Mouse (Mus musculus) MEL (cell line): ENCODE measurements around the gene Plekhg6. TPM values are rescaled to one million over a fixed set of nuclear protein-coding genes. Genes with fewer than 3 reads are reported as not detected.

Source experiments
- DNase-seq: peaks from one replicate; pipeline ENCODE4 v3.0.0; 2011; ENCODE audit warnings: low read depth, low spot score
- H3K27ac ChIP-seq: 2 replicates; pipeline ENCODE4 v1.5.1; 2012; ENCODE audit warnings: low read depth, mild to moderate bottlenecking, control low read depth, low read length, moderate library complexity; ENCODE audit not compliant: control insufficient read depth
- H3K27me3 ChIP-seq, 2 experiments: fragments of 150-350 bp in 1 of 2; sonication (generic) in 1 of 2; 2 replicates each; pipeline ENCODE4 v1.6.1; 2012; ENCODE audit warnings: low read length in 2 of 2, mild to moderate bottlenecking in 2 of 2, improper control_type of control experiment in 1 of 2, moderate library complexity in 1 of 2; ENCODE audit not compliant: insufficient read depth in 2 of 2, control insufficient read depth in 1 of 2
- H3K36me3 ChIP-seq, 2 experiments: 2 replicates each; pipeline ENCODE4 v1.6.1; 2012 to 2014; ENCODE audit warnings: low read length in 2 of 2, improper control_type of control experiment in 1 of 2, inconsistent platforms in 1 of 2, mild to moderate bottlenecking in 1 of 2; ENCODE audit not compliant: insufficient read depth in 2 of 2, control insufficient read depth in 1 of 2
- H3K4me1 ChIP-seq, 2 experiments: fragments of 150-350 bp in 1 of 2; sonication (generic) in 1 of 2; 2 replicates each; pipeline ENCODE4 v1.6.1; 2012; ENCODE audit warnings: low read length in 2 of 2, improper control_type of control experiment in 1 of 2, mild to moderate bottlenecking in 1 of 2; ENCODE audit not compliant: insufficient read depth in 2 of 2, control insufficient read depth in 1 of 2
- H3K4me3 ChIP-seq, 2 experiments: fragments of 150-350 bp in 1 of 2; sonication (generic) in 1 of 2; 2 replicates each; pipeline ENCODE4 v1.5.1; 2012; ENCODE audit warnings: low read depth in 2 of 2, low read length in 2 of 2, mild to moderate bottlenecking in 2 of 2, moderate library complexity in 2 of 2, control low read depth in 1 of 2, improper control_type of control experiment in 1 of 2; ENCODE audit not compliant: control insufficient read depth in 1 of 2, insufficient read depth in 1 of 2
- H3K79me2 ChIP-seq: 2 replicates; pipeline ENCODE4 v1.6.1; 2012; ENCODE audit warnings: mild to moderate bottlenecking, low read length, moderate library complexity; ENCODE audit not compliant: control insufficient read depth, poor library complexity, insufficient read depth
- H3K9ac ChIP-seq: 2 replicates; pipeline ENCODE4 v1.6.1; 2012; ENCODE audit warnings: low read depth, mild to moderate bottlenecking, control low read depth, low read length, moderate library complexity; ENCODE audit not compliant: control insufficient read depth, poor library complexity, severe bottlenecking
- H3K9me3 ChIP-seq: fragments of 150-350 bp; sonication (generic); replicated peaks from 2 replicates; pipeline ENCODE4 v1.6.1; 2012; ENCODE audit warnings: mild to moderate bottlenecking, low read length, improper control_type of control experiment, moderate library complexity; ENCODE audit not compliant: insufficient read depth
- BHLHE40 ChIP-seq: IDR thresholded peaks from 2 replicates; pipeline ENCODE4 v1.6.1; 2012; ENCODE audit warnings: low read depth, mild to moderate bottlenecking, inconsistent platforms, low read length, improper control_type of control experiment, borderline replicate concordance
- CHD2 ChIP-seq: IDR thresholded peaks from 2 replicates; pipeline ENCODE4 v1.6.1; 2011; ENCODE audit warnings: low read length, improper control_type of control experiment
- E2F4 ChIP-seq: IDR thresholded peaks from 2 replicates; pipeline ENCODE4 v1.6.1; 2011; ENCODE audit warnings: low read depth, low read length, improper control_type of control experiment, borderline replicate concordance
- EP300 ChIP-seq, 2 experiments: IDR thresholded peaks; 2 replicates each; pipeline ENCODE4 v1.6.1; 2011; ENCODE audit warnings: improper control_type of control experiment in 2 of 2, low read length in 2 of 2, low read depth in 1 of 2, mild to moderate bottlenecking in 1 of 2
- KAT2A ChIP-seq: conservative IDR thresholded peaks from 2 replicates; pipeline ENCODE4 v1.6.1; 2012; ENCODE audit warnings: low read depth, low read length, improper control_type of control experiment, inconsistent platforms
- MAX ChIP-seq: IDR thresholded peaks from 2 replicates; pipeline ENCODE4 v1.6.1; 2011; ENCODE audit warnings: low read length, improper control_type of control experiment
- MXI1 ChIP-seq: IDR thresholded peaks from 2 replicates; pipeline ENCODE4 v1.6.1; 2011; ENCODE audit warnings: mild to moderate bottlenecking, low read depth, low read length, improper control_type of control experiment
- MYB ChIP-seq: IDR thresholded peaks from 2 replicates; pipeline ENCODE4 v1.6.1; 2011; ENCODE audit warnings: mild to moderate bottlenecking, low read depth, low read length, improper control_type of control experiment
- POLR2A ChIP-seq, 2 experiments: IDR thresholded peaks; 2 replicates each; pipeline ENCODE4 v1.6.1; 2011 to 2012; ENCODE audit warnings: low read length in 2 of 2, mild to moderate bottlenecking in 2 of 2, control low read depth in 1 of 2, improper control_type of control experiment in 1 of 2, low read depth in 1 of 2, moderate library complexity in 1 of 2; ENCODE audit not compliant: control insufficient read depth in 1 of 2, insufficient read depth in 1 of 2, poor library complexity in 1 of 2
- POLR2AphosphoS5 ChIP-seq: IDR thresholded peaks from 2 replicates; pipeline ENCODE4 v1.6.1; 2012; ENCODE audit warnings: low read depth, borderline replicate concordance, mild to moderate bottlenecking, inconsistent platforms, low read length, moderate library complexity, mixed read lengths
- RCOR1 ChIP-seq: IDR thresholded peaks from 2 replicates; pipeline ENCODE4 v1.6.1; 2012; ENCODE audit warnings: low read depth, mild to moderate bottlenecking, inconsistent platforms, low read length, improper control_type of control experiment
- SMC3 ChIP-seq: IDR thresholded peaks from 2 replicates; pipeline ENCODE4 v1.6.1; 2011; ENCODE audit warnings: low read depth, low read length, improper control_type of control experiment
- TBP ChIP-seq: IDR thresholded peaks from 2 replicates; pipeline ENCODE4 v1.8.0; 2011; ENCODE audit warnings: low read depth, low read length, improper control_type of control experiment
- TCF12 ChIP-seq: IDR thresholded peaks from 2 replicates; pipeline ENCODE4 v1.6.1; 2014; ENCODE audit warnings: low read depth, mild to moderate bottlenecking, inconsistent platforms, low read length, improper control_type of control experiment, moderate library complexity
- USF2 ChIP-seq, 2 experiments: IDR thresholded peaks; 2 replicates each; pipeline ENCODE4 v1.6.1; 2011 to 2012; ENCODE audit warnings: improper control_type of control experiment in 2 of 2, low read length in 2 of 2, borderline replicate concordance in 1 of 2, inconsistent platforms in 1 of 2, low read depth in 1 of 2, mild to moderate bottlenecking in 1 of 2; ENCODE audit not compliant: insufficient read depth in 1 of 2
- ZC3H11A ChIP-seq: IDR thresholded peaks from 2 replicates; pipeline ENCODE4 v1.6.1; 2012; ENCODE audit warnings: low read depth, mild to moderate bottlenecking, inconsistent platforms, low read length, improper control_type of control experiment
- ZKSCAN1 ChIP-seq: IDR thresholded peaks from 2 replicates; pipeline ENCODE4 v1.6.1; 2012; ENCODE audit warnings: low read depth, mild to moderate bottlenecking, inconsistent platforms, low read length, improper control_type of control experiment, moderate library complexity
- ZNF384 ChIP-seq: IDR thresholded peaks from 2 replicates; pipeline ENCODE4 v1.6.1; 2012; ENCODE audit warnings: low read depth, mild to moderate bottlenecking, inconsistent platforms, low read length, improper control_type of control experiment
- polyA plus RNA-seq, 2 experiments: library from polyadenylated mRNA; stranded (reverse) in 1 of 2; unstranded in 1 of 2; fragments of >175 nt in 1 of 2; fragments of >200 nt in 1 of 2; gene quantifications; 2 replicates each; pipeline versions ENCODE4 v1.2.1 to v1.2.4; 2012; ENCODE audit warnings: low replicate concordance in 2 of 2, low read depth in 1 of 2; ENCODE audit not compliant: insufficient read length in 2 of 2, insufficient read depth in 1 of 2, missing spikeins in 1 of 2
- total RNA-seq: library from RNA; depleted of rRNA; stranded (reverse); fragments of 300-350 nt; gene quantifications from 2 replicates; pipeline ENCODE4 v1.2.3, GENCODE M21; 2012

Plekhg6 gene
- total and polyA plus RNA-seq, 3 experiments = 0.13 TPM; not detected in 2

- TF ChIP-seq BHLHE40 = no peak
- no peak; the same call in none of the 2 replicates for TF ChIP-seq TBP
Measured at GRCm38 (mm10) chr6:125349575-125350230, 30.9 kb downstream of the Plekhg6 start (continued).

DNA sequence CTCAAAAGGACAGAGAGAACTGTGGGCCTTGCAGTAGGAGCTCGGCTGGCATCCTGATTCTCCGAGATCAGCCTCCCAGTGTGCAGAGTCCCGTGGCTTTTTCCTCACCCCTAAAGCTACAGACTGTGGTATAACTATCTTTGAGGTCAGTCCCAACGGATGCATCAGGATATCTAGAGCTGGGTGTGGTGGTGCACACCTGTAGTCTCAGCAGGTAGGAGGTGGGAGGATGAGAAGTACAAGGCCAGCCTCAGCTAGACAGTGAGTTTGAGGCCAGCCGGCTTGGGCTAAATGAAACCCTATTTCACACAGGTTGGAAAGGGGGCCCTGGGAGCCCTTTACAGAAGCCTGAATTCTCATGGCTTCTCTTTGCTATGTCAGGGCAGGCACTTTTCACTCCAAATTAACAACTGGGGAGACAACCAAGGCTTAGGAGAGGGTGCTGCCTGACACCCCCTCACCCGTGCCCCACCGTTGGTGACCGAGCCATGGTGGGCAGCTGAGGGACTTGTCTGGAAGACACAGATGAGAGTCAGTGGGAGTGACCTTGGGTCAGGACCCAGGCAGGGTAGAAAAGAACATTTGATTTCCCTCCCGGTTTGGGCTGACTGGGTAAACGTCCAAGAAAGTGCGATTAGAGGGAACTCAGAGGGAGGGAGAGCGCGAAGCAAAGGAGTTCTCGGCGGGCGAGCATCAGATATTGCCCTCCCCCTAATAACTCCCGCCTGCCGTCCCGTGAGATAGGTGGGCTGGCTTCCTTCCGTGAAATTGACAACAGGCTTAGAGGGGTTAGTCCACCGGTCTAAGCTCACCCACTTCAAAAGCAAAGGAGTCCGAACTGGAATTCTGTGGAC lies 31.6 kb downstream of the Plekhg6 start, which contains the start of gene Tnfrsf1a:
Gene Tnfrsf1a (plus strand): TSS at position 642 of the 854 bp plus-strand sequence.
- Histone ChIP-seq H3K9me3 (no peaks in the 10 kb centered on the region), H3K79me2 (peaks cover 25% of the 10 kb centered on the region), H3K4me3 (peak within 1 kb of the TSS; percentile 81 to 93), H3K9ac (peak within 1 kb of the TSS; percentile 87), H3K4me1 (peaks cover 11 to 50% of the 10 kb centered on the region in 2 experiments), H3K27ac (peak within 1 kb of the TSS; percentile 75), H3K27me3 (no peaks in the 10 kb centered on the region), H3K36me3 (peaks cover 0 to 32% of the 10 kb centered on the region in 2 experiments; a peak in 2 of 4 replicates)
- TF ChIP-seq RCOR1 (0 out of 2 replicates have a peak, but pooled peaks have one; percentile 25), ZKSCAN1 (no peak), ZNF384 (no peak), KAT2A (no peak), TCF12 (0 out of 2 replicates have a peak, but pooled peaks have one; percentile 7), EP300 (IDR thresholded peaks at IDR 0.05; ENCODE audit: low read depth in 1 of 2, low read length in 2 of 2) (peak; percentile 15 to 49; a peak in 1 of 4 replicates), TBP (peak; percentile 67; the same call in 1 of the 2 replicates), MXI1 (no peak), ZC3H11A (no peak), POLR2A (IDR thresholded peaks at IDR 0.05; ENCODE audit: control insufficient read depth in 1 of 2, insufficient read depth in 1 of 2, low read depth in 1 of 2, low read length in 2 of 2, poor library complexity in 1 of 2) (no peak; a peak in 1 of 4 replicates), BHLHE40 (peak; percentile 71; the same call in 1 of the 2 replicates), E2F4 (0 out of 2 replicates have a peak, but pooled peaks have one; percentile 63), MAX (peak; percentile 23; the same call in 1 of the 2 replicates), USF2 (IDR thresholded peaks at IDR 0.05; ENCODE audit: borderline replicate concordance in 1 of 2, insufficient read depth in 1 of 2, low read depth in 1 of 2, low read length in 2 of 2) (no peak), SMC3 (no peak), POLR2AphosphoS5 (no peak), CHD2 (no peak), MYB (no peak)
- no peak for DNase-seq
